Mouse (Mus musculus) megakaryocyte, embryonic 14.5 days (primary cell): Measurements from ENCODE around the gene Hmg20b.

Source experiments
- FLI1 ChIP-seq: IDR thresholded peaks from 2 replicates; pipeline ENCODE4 v1.6.1; 2012; ENCODE audit warnings: low read length, inconsistent platforms, mixed read lengths
- GATA1 ChIP-seq: IDR thresholded peaks from 3 replicates; pipeline ENCODE4 v1.6.1; 2012; ENCODE audit warnings: mixed read lengths, low read length, inconsistent platforms, borderline replicate concordance

DNA sequence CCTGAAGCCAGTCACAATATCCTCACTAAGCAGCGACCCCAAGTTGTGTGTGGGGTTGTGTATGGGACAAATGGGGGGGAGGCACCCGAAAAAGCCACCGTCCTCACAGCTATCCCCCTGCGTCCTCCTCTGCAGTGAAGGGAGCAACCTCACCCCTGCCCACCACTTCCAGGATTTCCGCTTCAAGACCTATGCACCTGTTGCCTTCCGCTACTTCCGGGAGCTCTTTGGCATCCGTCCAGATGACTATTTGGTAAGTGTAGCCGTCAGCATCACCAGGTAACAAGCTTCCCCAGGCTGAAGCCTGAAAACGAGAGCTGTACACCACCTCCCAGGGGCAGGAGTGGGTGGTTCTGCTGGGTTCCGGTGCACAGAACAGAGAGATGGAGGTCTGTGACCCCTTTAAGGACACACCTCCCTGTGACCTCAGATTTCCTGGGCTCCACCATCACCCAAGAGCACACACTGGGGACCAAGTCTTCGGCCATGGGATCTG lies 44.1 kb downstream of the Hmg20b start:
- TF ChIP-seq GATA1, result no peak
- no peak for TF ChIP-seq FLI1
